ENCODE assay signal across 8 mouse cellular contexts in genomic region chr8:83608398-83608829, GRCm38 (mm10). TPM values are rescaled to one million over a fixed set of nuclear protein-coding genes. Genes with fewer than 3 reads are reported as not detected.
DNase-seq lines count a peak whose midpoint lies in the region; ATAC-seq lines count a peak whose summit lies in the region.

No protein-coding gene starts in this region.

- H3K9ac ChIP-seq in liver, embryonic 16.5 days (ENCODE audit: low read depth, low read length), result peak overlapping the region; percentile 91
- H3K9ac ChIP-seq in neural tube, embryonic 12.5 days, result peak overlapping the region; percentile 84

- H3K27me3 ChIP-seq in forebrain, embryonic 10.5 days (ENCODE audit: poor library complexity, severe bottlenecking), result no peaks in the 10 kb centered on the region
- no peaks in the 10 kb centered on the region for H3K27me3 ChIP-seq in liver, embryonic 16.5 days (ENCODE audit: control insufficient read depth, insufficient read depth, low read depth, low read length)
- no peaks in the 10 kb centered on the region for H3K27me3 ChIP-seq in neural tube, embryonic 12.5 days (replicated peaks)

- under 1% methylated on average over 51 of the region's 51 CpGs for WGBS in forebrain, embryonic 10.5 days
- under 1% methylated on average over 51 of the region's 51 CpGs for WGBS in liver, embryonic 16.5 days (ENCODE audit: insufficient replicate concordance)
- WGBS in neural tube, embryonic 12.5 days, result under 1% methylated on average over 51 of the region's 51 CpGs

- H3K4me3 ChIP-seq in forebrain, embryonic 10.5 days, result peak overlapping the region; percentile 85
- H3K4me3 ChIP-seq in liver, embryonic 16.5 days (ENCODE audit: low read depth, low read length), result peak overlapping the region; percentile 81
- H3K4me3 ChIP-seq in neural tube, embryonic 12.5 days, result peak overlapping the region; percentile 82

- peak; percentile 72 for ATAC-seq in liver, embryonic 16.5 days (ENCODE audit: low read depth)
- peak; percentile 77 for ATAC-seq in neural tube, embryonic 12.5 days (ENCODE audit: low FRiP score, low read depth)

- H3K36me3 ChIP-seq in forebrain, embryonic 10.5 days (replicated peaks), result peaks cover 40% of the 10 kb centered on the region
- H3K36me3 ChIP-seq in liver, embryonic 16.5 days (ENCODE audit: control insufficient read depth, insufficient read depth), result peaks cover 37% of the 10 kb centered on the region
- H3K36me3 ChIP-seq in neural tube, embryonic 12.5 days, result peaks cover 36% of the 10 kb centered on the region

- peaks cover 26% of the 10 kb centered on the region for H3K4me1 ChIP-seq in forebrain, embryonic 10.5 days
- peaks cover 52% of the 10 kb centered on the region for H3K4me1 ChIP-seq in liver, embryonic 16.5 days (ENCODE audit: control insufficient read depth, low read depth, low read length)
- peaks cover 18% of the 10 kb centered on the region for H3K4me1 ChIP-seq in neural tube, embryonic 12.5 days

- intact Hi-C loops in heart, postnatal 10 days (cut with DNase I), result no loop called here

- peak; percentile 91 for DNase-seq in CD4-positive helper T cell, adult 2 months (ENCODE audit: low read depth, low spot score)
- DNase-seq in adrenal gland, postnatal 10 days, result peak; percentile 89
- peak; percentile 81 for DNase-seq in forebrain, embryonic 10.5 days (ENCODE audit: extremely low spot score, low spot score)
- DNase-seq in heart, postnatal 10 days, result peak; percentile 89 to 91
- DNase-seq in kidney, postnatal 36 days, result peak; percentile 90 to 91
- DNase-seq in testis, postnatal 10 days (ENCODE audit: low spot score), result peak; percentile 83

- H3K27ac ChIP-seq in forebrain, embryonic 10.5 days, result peak overlapping the region; percentile 97
- H3K27ac ChIP-seq in liver, embryonic 16.5 days (ENCODE audit: low read length), result peak overlapping the region; percentile 98
- peak overlapping the region; percentile 94 for H3K27ac ChIP-seq in neural tube, embryonic 12.5 days

- H3K4me2 ChIP-seq in liver, embryonic 16.5 days (ENCODE audit: low read depth, low read length), result peak overlapping the region; percentile 73
- H3K4me2 ChIP-seq in neural tube, embryonic 12.5 days (replicated peaks), result peak overlapping the region; percentile 68

- H3K9me3 ChIP-seq in forebrain, embryonic 10.5 days, result no peaks in the 10 kb centered on the region
- H3K9me3 ChIP-seq in liver, embryonic 16.5 days (replicated peaks; ENCODE audit: control insufficient read depth, low read length), result no peaks in the 10 kb centered on the region
- no peaks in the 10 kb centered on the region for H3K9me3 ChIP-seq in neural tube, embryonic 12.5 days

RNA-seq across cellular contexts. Expression of gene Dnajb1, which starts 0.4 kb away (rescaled TPM):
- 10 to 100 TPM; 24.7 to 28.8 TPM for total RNA-seq in adrenal gland, postnatal 10 days (2021)
- 65.2 and 77.8 TPM in 2 replicates for polyA plus RNA-seq in forebrain, embryonic 10.5 days (2016; fragmentation: Nextera tagmentation; extraction: Ambion mirVana)
- total RNA-seq in heart, postnatal 10 days (2021), result 10 to 100 TPM; 17.5 to 18.0 TPM
- 50.1 and 51.7 TPM in 2 replicates for polyA plus RNA-seq in liver, embryonic 16.5 days (2015; fragmentation: Nextera tagmentation; extraction: Ambion mirVana)
- 60.2 and 63.0 TPM in 2 replicates for polyA plus RNA-seq in neural tube, embryonic 12.5 days (2016; fragmentation: Nextera tagmentation; extraction: Ambion mirVana)

RNA-seq across cellular contexts. Expression of gene Tecr, which starts 0.6 kb away (rescaled TPM):
- total RNA-seq in adrenal gland, postnatal 10 days (2021), result 100 to 1,000 TPM; 305 to 336 TPM
- polyA plus RNA-seq in forebrain, embryonic 10.5 days (2016; fragmentation: Nextera tagmentation; extraction: Ambion mirVana), result 637 and 658 TPM in 2 replicates
- 100 to 1,000 TPM; 181 to 199 TPM for total RNA-seq in heart, postnatal 10 days (2021)
- polyA plus RNA-seq in liver, embryonic 16.5 days (2015; fragmentation: Nextera tagmentation; extraction: Ambion mirVana), result 323 and 347 TPM in 2 replicates
- 760 and 802 TPM in 2 replicates for polyA plus RNA-seq in neural tube, embryonic 12.5 days (2016; fragmentation: Nextera tagmentation; extraction: Ambion mirVana)

RNA-seq across cellular contexts. Expression of gene Ndufb7, which starts 41.9 kb away (rescaled TPM):
- 100 to 1,000 TPM; 340 to 396 TPM for total RNA-seq in adrenal gland, postnatal 10 days (2021)
- polyA plus RNA-seq in forebrain, embryonic 10.5 days (2016; fragmentation: Nextera tagmentation; extraction: Ambion mirVana), result 342 and 357 TPM in 2 replicates
- 100 to 1,000 TPM; 597 to 620 TPM for total RNA-seq in heart, postnatal 10 days (2021)
- 214 and 230 TPM in 2 replicates for polyA plus RNA-seq in liver, embryonic 16.5 days (2015; fragmentation: Nextera tagmentation; extraction: Ambion mirVana)
- polyA plus RNA-seq in neural tube, embryonic 12.5 days (2016; fragmentation: Nextera tagmentation; extraction: Ambion mirVana), result 343 and 361 TPM in 2 replicates

RNA-seq across cellular contexts. Expression of gene Gipc1, which starts 44.1 kb away (rescaled TPM):
- 10 to 100 TPM; 51.4 to 52.5 TPM for total RNA-seq in adrenal gland, postnatal 10 days (2021)
- polyA plus RNA-seq in forebrain, embryonic 10.5 days (2016; fragmentation: Nextera tagmentation; extraction: Ambion mirVana), result 220 and 227 TPM in 2 replicates
- total RNA-seq in heart, postnatal 10 days (2021), result 10 to 100 TPM; 46.1 to 48.7 TPM
- polyA plus RNA-seq in liver, embryonic 16.5 days (2015; fragmentation: Nextera tagmentation; extraction: Ambion mirVana), result 47.0 and 48.6 TPM in 2 replicates
- polyA plus RNA-seq in neural tube, embryonic 12.5 days (2016; fragmentation: Nextera tagmentation; extraction: Ambion mirVana), result 182 and 186 TPM in 2 replicates

RNA-seq across cellular contexts. Expression of gene Ptger1, which starts 58.1 kb away (rescaled TPM):
- 1 to 10 TPM in 1 of 2 experiments, under 1 TPM in 1; 0.75 to 1.4 TPM for total RNA-seq in adrenal gland, postnatal 10 days (2021)
- polyA plus RNA-seq in forebrain, embryonic 10.5 days (2016; fragmentation: Nextera tagmentation; extraction: Ambion mirVana), result 0.37 and 0.52 TPM in 2 replicates
- under 1 TPM; 0.20 to 0.53 TPM for total RNA-seq in heart, postnatal 10 days (2021)
- 0.12 and 0.53 TPM in 2 replicates for polyA plus RNA-seq in liver, embryonic 16.5 days (2015; fragmentation: Nextera tagmentation; extraction: Ambion mirVana)
- polyA plus RNA-seq in neural tube, embryonic 12.5 days (2016; fragmentation: Nextera tagmentation; extraction: Ambion mirVana), result 0.41 and 0.66 TPM in 2 replicates

Comparison
In these comparisons a context has a peak if more than half of its experiments do, and no peak if none do; other contexts are left out.
1. Peak in every context shown above with its lines: DNase-seq, ATAC-seq, H3K4me3 ChIP-seq and H3K27ac ChIP-seq.